Mouse (Mus musculus) megakaryocyte, embryonic 14.5 days (primary cell): ENCODE results near the gene Taf1b.

Source experiments
- FLI1 ChIP-seq: IDR thresholded peaks from 2 replicates; pipeline ENCODE4 v1.6.1; 2012; ENCODE audit warnings: low read length, inconsistent platforms, mixed read lengths
- GATA1 ChIP-seq: IDR thresholded peaks from 3 replicates; pipeline ENCODE4 v1.6.1; 2012; ENCODE audit warnings: mixed read lengths, low read length, inconsistent platforms, borderline replicate concordance

DNA sequence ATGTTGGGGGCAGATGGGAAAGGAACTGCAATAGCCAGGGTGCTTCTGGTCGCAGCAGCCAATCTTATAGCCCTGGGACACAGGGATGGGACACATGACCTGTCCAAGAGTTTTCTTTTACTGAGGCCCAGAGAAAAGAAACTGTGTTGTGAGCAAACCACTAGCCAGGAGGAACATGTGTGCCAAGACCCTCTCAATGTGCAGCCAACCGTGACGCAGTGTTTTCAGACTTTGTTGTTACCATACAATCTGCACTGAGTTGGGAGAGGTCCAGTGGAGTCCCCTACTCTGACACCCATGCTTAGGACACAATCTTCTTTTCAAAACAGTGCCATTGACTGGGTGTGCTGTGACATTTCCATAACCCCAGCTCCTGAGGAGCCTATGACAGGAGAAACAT, 69.4 kb downstream of the Taf1b start:
- no peak for TF ChIP-seq GATA1
- TF ChIP-seq FLI1 = no peak
